Mouse (Mus musculus): ENCODE results near the gene Adgrl2.
A peak's percentile ranks its signal among the peaks of the same experiment; 100 is the strongest.

Adgrl2 gene

DNA sequence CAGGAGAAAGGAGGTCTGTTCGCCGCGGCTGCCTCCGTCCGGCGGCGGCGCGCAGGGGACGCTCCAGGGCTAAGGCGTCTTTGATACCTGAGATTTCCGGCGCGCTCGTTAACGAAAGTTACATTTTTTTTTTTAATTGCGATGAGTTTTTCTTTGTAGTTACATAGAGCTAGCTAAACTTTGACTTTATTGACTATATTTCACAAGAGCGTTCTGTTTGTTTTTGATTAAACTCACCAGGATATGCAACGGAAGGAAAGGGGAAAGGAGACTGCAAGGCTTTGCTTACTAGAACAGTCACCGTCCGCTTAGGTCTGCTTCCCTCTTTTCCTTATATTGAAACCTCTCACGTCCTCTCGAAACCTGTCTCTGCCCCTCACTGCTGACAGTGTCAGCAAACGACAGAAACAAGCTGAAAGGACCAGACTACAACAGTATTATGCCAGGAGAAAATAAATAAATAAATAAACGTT lies at the start of gene Adgrl2:
Adgrl2 (minus strand) TSS at position 25 of the 473 bp plus-strand sequence.
- no peak for DNase-seq (ENCODE audit: low spot score in 2 of 2)

- DNase-seq (ENCODE audit: low spot score in 2 of 2), result no peak
Measured at GRCm38 (mm10) chr3:149038771-149039170, 48.4 kb upstream of the Adgrl2 start.

DNA sequence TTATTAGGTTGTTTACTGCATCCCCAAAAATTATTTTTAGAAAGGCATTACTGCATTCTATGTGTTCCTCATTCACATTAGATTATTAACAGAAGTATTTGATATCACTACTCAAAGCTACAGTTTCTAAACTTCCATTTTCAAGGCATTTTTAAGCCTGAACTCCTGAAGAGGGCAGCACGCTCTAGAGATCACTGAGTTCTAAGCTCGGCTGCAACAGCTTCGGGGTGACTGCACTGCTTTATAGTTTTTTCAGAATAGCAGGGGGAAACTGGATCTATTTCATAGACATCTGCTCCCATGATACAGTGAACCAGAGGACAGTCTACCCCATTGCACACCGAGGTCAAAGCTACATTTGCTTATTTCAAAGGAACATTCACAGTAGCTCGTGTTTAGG lies 29.6 kb upstream of the Adgrl2 start:
- no peak for DNase-seq (ENCODE audit: low spot score in 2 of 2)

- no peak for DNase-seq (ENCODE audit: low spot score in 2 of 2)
Measured at GRCm38 (mm10) chr3:149009311-149009710, 19.0 kb upstream of the Adgrl2 start.

- no peak for DNase-seq (ENCODE audit: low spot score in 2 of 2)
Measured at GRCm38 (mm10) chr3:149008634-149009023, 18.3 kb upstream of the Adgrl2 start.

DNA sequence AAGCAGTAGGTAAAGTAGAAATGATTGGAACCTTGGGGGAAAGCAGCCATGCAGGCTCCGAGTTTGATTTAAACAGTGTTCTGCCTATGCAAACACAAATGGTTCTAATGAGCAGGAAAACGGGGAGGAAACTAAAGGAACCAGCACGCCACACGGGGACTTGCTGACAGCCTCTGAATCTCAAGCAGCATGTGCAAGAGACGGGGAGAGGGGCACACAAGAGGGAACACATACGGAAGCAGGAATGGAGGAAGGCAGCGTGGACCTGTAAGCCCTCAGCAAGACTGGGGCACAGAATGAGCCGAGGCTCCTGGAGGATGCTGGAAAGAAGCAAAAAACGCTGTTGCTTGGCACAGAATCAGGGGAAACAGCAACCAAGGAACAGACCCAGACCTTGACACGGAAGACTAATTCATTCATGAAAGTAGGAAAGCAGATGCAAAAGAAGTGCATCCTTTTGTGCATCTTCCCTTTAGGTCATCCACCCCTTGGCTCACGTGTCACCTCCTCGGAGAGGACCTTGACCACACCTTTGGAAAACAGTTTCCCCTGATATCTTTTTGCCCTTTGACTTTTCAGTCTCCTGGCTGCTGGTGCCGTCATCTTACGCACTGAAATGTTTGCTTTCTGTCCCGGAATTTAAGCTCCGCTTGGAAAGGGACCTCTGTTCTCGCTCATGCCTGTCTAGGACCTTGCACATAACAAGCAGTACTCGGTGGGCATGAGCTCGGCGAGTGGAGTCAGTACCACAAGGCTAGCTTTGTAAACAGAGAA lies 17.7 kb upstream of the Adgrl2 start:
- DNase-seq (ENCODE audit: low spot score in 2 of 2), result no peak

DNA sequence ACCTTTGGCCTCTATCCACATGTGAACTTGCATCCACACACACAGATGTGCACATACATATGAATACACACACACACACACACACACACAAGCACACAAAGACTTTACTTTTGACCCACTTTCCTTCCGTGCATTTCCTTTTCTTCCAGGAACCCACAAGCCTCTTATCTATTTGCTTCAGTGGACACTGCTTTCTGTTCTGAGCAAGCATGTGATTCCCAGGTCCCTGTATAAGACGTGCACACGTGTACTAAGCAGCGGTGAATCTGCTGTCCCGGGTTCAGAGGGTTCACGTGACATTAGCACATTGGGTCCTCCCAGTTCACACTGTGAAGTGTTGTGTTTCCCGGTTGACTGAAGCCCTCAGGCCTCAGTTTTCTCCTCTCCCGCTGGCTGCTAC lies 11.0 kb upstream of the Adgrl2 start:
- no peak for DNase-seq (ENCODE audit: low spot score in 2 of 2)

- DNase-seq (ENCODE audit: low spot score in 2 of 2), result no peak
Measured at GRCm38 (mm10) chr3:148998661-148999060, 8.3 kb upstream of the Adgrl2 start.

DNA sequence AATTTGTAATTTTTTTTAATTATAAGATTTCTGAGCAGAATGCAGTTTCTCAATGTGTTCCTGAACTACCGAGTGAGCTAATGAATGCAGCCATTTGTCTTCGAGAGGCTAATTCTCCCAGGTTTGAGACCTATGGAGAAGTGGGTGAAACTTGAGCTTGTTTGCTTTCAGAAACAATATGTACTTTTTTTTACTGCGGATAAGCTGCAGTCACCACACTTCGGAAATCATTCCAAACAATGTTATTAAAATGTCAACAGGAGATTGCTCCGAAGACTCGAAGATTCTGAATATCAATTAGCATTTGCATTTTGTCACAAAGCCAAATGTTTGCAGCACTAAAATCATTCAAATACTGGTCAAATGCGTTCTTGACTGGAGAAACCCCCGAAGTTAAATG lies 701 bp upstream of the Adgrl2 start:
- no peak for DNase-seq (ENCODE audit: low spot score in 2 of 2)

DNA sequence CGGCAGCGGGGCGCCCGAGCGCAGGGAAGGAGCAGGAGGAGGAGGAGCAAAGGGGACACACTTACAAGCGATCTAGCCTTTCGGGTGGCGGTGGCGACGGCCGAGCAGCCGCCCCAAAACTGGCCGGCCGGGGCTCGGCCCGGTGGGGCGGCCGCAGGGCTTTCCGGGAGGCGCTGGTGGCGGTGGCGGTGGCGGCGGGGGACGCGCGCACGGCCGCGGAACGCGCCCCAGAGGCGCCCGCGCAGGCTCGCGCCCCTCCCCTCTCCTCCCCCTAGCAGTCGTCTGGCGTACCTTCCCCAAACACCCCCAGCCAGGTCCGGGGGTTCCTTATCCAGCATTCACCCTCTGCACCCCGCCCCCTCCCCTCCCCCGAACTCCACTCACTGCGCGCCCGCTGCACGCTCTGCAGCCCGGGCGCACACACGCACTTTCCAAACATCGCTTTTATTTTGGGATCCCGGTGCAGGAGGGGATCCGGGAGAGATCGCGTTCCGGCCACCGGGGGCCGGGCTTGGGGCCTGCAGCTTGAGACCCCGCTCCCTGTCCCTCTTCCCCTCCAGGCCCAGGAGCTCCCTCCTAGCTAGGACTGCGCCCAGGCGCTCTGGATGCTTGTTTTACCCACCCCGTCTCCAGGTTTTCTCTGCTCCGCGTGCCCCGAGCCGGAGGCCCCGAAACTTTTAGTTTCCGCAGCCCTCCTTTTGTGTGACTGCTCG lies 381 bp downstream of the Adgrl2 start:
- peak; percentile 47 to 60 for DNase-seq (ENCODE audit: low spot score in 2 of 2)

DNA sequence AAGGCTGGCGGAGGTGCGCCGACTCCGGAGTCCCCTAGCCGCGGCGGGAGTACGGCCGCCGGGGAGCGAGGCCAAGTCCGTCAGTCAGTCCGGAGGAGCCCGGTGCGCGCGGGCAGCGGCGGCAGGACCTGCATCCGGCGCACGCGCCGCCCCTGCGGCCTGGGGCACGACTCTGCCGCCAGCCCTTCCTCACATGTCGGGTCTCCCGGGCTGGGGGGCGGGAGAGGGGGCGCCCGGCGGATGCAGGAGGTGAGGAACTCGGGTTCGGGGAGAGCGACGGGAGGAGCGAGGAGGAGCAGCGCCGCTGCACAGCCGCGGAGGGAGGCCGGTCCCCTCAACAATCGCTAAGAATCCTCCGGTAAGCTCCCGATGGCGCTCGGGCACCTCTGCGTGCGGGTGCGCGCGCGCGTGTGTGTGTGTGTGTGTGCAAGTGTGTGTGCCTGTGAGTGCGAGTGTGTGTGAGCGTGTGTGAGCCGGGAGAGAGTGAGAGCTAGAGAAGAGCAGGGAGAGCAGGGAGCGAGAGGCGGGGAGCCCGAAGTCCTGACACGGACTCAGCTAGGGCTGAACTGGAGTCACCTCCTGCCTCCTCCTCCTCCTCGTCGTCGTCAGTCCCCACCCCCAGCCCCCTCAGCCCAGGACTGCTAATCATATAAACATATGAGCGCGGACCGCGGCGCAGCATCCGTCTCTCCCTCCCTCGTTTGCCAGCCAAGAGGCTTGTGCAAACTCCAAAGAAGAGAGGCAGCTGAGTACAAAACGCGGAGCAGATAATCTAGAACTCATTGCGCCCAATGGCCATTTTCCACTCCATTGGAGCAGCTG lies 1.1 kb downstream of the Adgrl2 start:
- peak; percentile 74 to 80 for DNase-seq (ENCODE audit: low spot score in 2 of 2)

DNA sequence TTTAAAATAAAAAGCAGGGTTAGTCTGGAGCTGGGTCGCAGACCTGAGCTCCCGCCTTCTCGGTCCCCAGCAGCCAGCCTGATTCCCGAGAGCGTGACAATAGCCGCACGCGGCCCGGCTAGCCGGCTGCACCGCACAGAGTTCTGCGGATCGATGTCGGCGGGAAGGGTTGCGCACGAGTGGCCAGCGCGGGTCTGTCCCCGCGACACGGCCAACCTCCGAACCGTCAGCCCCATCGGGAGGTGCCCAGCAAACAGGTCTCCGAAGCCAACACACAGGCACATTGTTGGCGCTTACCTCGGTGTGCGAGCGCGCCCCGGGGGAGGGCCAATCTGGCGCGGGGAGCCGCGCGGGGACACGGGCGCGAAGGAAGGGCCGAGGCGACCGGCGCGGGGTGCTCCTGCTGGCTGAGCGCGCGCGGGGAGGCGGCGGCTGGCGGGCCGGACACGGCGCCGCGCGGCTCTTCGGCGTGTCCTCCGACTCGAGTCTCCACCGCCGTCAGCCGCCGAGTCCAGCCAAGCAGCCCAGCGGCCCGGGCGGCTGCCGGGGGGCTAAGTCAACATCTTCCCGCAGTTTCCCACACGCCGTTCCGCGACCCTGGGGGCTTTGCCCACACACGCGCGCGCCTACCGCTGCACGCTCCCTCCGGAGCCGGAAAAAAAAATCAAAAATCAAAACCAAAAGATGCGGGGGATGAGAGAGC lies 1.9 kb downstream of the Adgrl2 start:
- peak; percentile 19 to 36 for DNase-seq (ENCODE audit: low spot score in 2 of 2)

GRCm38 (mm10) chr3:148987591-148988292 lies 2.6 kb downstream of the Adgrl2 start:
- DNase-seq (ENCODE audit: low spot score in 2 of 2), result peak; percentile 64 to 67

DNA sequence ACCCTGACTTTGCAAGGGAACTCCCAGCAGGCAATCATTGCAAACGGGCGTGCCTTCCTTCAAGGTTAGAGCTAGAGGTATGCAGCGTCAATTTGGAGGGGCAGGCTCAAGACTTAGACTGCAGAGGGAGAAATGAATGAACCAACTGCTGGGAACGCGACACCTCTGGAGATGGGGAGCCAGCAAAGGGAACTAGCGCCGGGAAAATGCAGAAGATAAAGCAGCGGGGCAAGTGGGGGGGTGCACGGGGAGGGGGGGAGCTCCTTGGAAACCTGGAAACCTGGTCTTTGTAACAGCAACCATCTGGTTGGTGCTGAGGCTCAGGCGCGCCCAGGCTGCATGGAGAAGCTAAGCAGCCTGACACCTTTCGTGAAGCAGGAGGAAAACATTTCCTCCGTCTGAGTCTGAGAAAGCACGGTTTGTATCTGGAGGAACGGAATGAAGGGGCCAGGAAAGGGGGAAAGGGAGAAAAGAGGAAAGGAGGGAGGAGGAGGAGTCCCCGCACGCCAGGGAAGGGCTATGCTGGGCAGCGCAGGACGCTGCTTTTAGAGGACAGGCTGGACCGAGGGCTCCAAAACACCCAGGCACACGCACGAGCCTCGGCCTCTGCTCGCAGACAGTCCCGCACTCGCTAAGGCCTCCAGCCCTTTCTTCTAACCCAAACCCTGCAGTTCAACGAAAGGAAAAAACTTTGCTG lies 3.3 kb downstream of the Adgrl2 start:
- DNase-seq (ENCODE audit: low spot score in 2 of 2), result peak; percentile 26

- DNase-seq (ENCODE audit: low spot score in 2 of 2), result no peak
Measured at GRCm38 (mm10) chr3:148986296-148986893, 4.0 kb downstream of the Adgrl2 start.

DNA sequence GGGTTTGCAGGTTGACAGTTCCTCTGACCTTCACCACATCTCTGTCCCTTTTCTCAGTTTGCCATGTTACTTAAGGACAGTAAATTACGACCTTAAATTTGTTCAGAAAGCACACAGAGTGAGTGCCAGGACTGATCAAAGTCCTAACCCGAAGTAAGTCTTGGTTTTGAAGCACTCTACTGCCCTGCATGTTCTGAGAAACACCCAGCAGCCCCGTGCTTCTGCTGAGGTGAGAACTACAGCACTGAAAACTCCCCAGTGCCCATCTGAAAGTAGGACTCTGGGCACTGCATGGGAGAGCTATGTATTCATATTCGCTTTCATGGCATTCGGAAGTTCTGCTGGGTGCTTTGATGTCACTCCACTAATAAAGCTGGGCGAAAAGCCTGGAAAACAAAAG lies 6.0 kb downstream of the Adgrl2 start:
- DNase-seq (ENCODE audit: low spot score in 2 of 2), result no peak

DNA sequence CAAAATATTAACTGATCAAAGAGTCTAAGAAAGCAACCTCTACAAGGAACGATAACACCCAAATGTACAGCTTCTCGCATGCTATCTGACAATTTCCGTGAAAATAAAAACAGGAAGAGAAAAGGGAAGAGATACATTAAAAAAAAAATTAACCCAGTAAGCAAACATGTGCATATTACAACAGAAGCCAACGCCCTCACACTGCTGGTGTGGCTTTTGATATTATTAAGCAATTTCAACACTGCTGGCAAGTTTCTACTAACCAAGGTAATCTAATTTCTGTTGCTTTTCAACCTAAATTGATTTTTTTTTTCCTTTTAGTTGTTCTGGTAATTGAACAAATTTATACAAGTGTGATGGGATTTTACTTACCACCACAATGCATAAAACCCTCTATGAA lies 8.0 kb downstream of the Adgrl2 start:
- DNase-seq (ENCODE audit: low spot score in 2 of 2), result no peak

- no peak for DNase-seq (ENCODE audit: low spot score in 2 of 2)
Measured at GRCm38 (mm10) chr3:148981776-148982175, 8.6 kb downstream of the Adgrl2 start.

GRCm38 (mm10) chr3:148978541-148978940 lies 11.8 kb downstream of the Adgrl2 start:
- no peak for DNase-seq (ENCODE audit: low spot score in 2 of 2)

DNA sequence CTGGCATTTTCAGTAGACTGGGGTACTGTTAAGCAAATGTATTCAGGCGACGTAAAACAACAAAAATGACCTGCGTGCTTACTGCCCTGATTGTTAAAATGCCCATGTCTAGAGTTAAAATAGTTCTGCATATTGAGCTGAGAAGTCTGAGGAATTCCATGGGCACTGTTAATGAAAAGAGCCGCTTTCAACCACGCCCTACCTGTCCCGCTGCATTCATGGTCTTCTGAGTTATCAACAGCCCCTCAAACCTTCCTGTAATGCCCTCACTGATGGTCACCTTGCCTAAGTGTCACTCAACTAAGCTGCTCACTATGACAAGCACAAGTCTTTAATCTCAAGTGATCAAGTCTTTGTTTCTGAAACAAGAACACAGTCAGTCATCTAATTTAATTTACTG lies 12.5 kb downstream of the Adgrl2 start:
- DNase-seq (ENCODE audit: low spot score in 2 of 2), result no peak

Measured in right cerebral cortex, adult 2 months (tissue).